Comparison of ENCODE assay signal across 8 mouse cellular contexts in the genomic region with DNA sequence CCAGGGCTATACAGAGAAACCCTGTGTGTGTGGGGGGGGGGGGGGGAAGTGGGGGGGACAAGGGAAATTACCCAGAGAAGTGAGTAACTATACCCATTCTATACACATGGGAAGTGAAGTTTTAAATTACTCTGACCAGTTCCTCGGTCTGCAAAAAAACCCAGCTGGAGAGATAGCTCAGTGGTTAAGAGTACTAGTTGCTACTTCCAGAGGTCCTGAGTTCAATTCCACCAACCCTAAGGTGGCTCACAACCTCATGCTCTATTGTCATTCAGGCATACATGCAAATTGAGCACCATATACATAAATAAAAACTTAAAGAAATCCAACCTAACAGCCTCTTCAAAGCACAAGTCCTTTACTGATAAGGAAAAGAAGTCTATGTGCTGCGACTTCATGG. TPM values are rescaled to one million over a fixed set of nuclear protein-coding genes. Genes with fewer than 3 reads are reported as not detected.
DNase-seq lines count a peak whose midpoint lies in the region; ATAC-seq and TF ChIP-seq lines count a peak whose summit lies in the region.

No protein-coding gene starts in this region.

- H3K4me2 ChIP-seq in heart, embryonic 13.5 days, result peak overlapping the region; percentile 88
- peak overlapping the region; percentile 75 for H3K4me2 ChIP-seq in midbrain, embryonic 11.5 days

- 33% methylated on average over 2 of the region's 2 CpGs for WGBS in heart, embryonic 13.5 days
- 47% methylated on average over 2 of the region's 2 CpGs for WGBS in hindbrain, embryonic 10.5 days
- WGBS in midbrain, embryonic 11.5 days, result 49% methylated on average over 2 of the region's 2 CpGs

- no peak for ATAC-seq in heart, embryonic 13.5 days (ENCODE audit: extremely low read depth, insufficient number of reproducible peaks, low FRiP score, low TSS enrichment)
- no peak for ATAC-seq in G1E (ENCODE audit: extremely low read depth, insufficient number of reproducible peaks, low FRiP score, poor library complexity, severe bottlenecking)
- ATAC-seq in midbrain, embryonic 11.5 days (ENCODE audit: low FRiP score), result no peak

- TF ChIP-seq CTCF in G1E (IDR thresholded peaks at IDR 0.05; ENCODE audit: low read depth, low read length), result no peak

- H3K27me3 ChIP-seq in heart, embryonic 13.5 days (replicated peaks), result no peaks in the 10 kb centered on the region
- peaks cover 14% of the 10 kb centered on the region for H3K27me3 ChIP-seq in G1E (ENCODE audit: insufficient read depth, low read length)
- H3K27me3 ChIP-seq in hindbrain, embryonic 10.5 days (ENCODE audit: insufficient read depth, poor library complexity, severe bottlenecking), result peaks cover 3% of the 10 kb centered on the region; the same call in 1 of the 2 replicates
- peaks cover 16% of the 10 kb centered on the region for H3K27me3 ChIP-seq in midbrain, embryonic 11.5 days (ENCODE audit: control insufficient read depth, insufficient read depth, low read length)

- H3K9me3 ChIP-seq in heart, embryonic 13.5 days, result no peaks in the 10 kb centered on the region
- H3K9me3 ChIP-seq in G1E (replicated peaks), result no peaks in the 10 kb centered on the region
- H3K9me3 ChIP-seq in hindbrain, embryonic 10.5 days, result no peaks in the 10 kb centered on the region
- no peaks in the 10 kb centered on the region for H3K9me3 ChIP-seq in midbrain, embryonic 11.5 days (ENCODE audit: control insufficient read depth, low read length)

- peaks cover 67% of the 10 kb centered on the region for H3K4me1 ChIP-seq in heart, embryonic 13.5 days
- peaks cover 25% of the 10 kb centered on the region for H3K4me1 ChIP-seq in G1E (ENCODE audit: insufficient read depth, low read depth, low read length)
- H3K4me1 ChIP-seq in hindbrain, embryonic 10.5 days (replicated peaks), result peaks cover 33% of the 10 kb centered on the region
- peaks cover 12% of the 10 kb centered on the region for H3K4me1 ChIP-seq in midbrain, embryonic 11.5 days (ENCODE audit: control insufficient read depth, insufficient read depth, low read length)

- DNase-seq in heart, postnatal 36 days, result no peak
- no peak for DNase-seq in G1E (ENCODE audit: low spot score)
- no peak for DNase-seq in hindbrain, embryonic 10.5 days (ENCODE audit: low spot score)
- no peak for DNase-seq in midbrain, embryonic 11.5 days (ENCODE audit: low spot score, missing footprints)
- DNase-seq in layer of hippocampus, adult 9-11 months, result no peak
- DNase-seq in kidney, postnatal 10 days, result no peak
- DNase-seq in T-cell, adult 2 months (ENCODE audit: low spot score), result no peak

- intact Hi-C loops in heart, postnatal 36 days (cut with DNase I), result loop anchor here (5.0 kb wide), 2 partner anchors 77 to 863 kb away; partner anchors contain the start of genes Erlin1, Mrpl43 and Twnk

- H3K36me3 ChIP-seq in heart, embryonic 13.5 days, result peaks cover 14% of the 10 kb centered on the region
- H3K36me3 ChIP-seq in G1E (replicated peaks), result peaks cover 16% of the 10 kb centered on the region
- peaks cover 22% of the 10 kb centered on the region for H3K36me3 ChIP-seq in hindbrain, embryonic 10.5 days
- peaks cover under 1% of the 10 kb centered on the region; the same call in 1 of the 2 replicates for H3K36me3 ChIP-seq in midbrain, embryonic 11.5 days (ENCODE audit: control insufficient read depth, insufficient read depth, low read length)

- peak overlapping the region; percentile 86 for H3K9ac ChIP-seq in heart, embryonic 13.5 days
- H3K9ac ChIP-seq in midbrain, embryonic 11.5 days (ENCODE audit: low read length), result peak overlapping the region; percentile 6; the same call in 1 of the 2 replicates

- peak overlapping the region; percentile 81 for H3K27ac ChIP-seq in heart, embryonic 13.5 days (replicated peaks)
- H3K27ac ChIP-seq in hindbrain, embryonic 10.5 days, result peak overlapping the region; percentile 96
- H3K27ac ChIP-seq in midbrain, embryonic 11.5 days (ENCODE audit: low read depth, low read length), result no peak overlapping the region

- peak overlapping the region; percentile 100 for H3K4me3 ChIP-seq in heart, embryonic 13.5 days
- peak overlapping the region; percentile 97 for H3K4me3 ChIP-seq in G1E (ENCODE audit: low read depth, low read length)
- H3K4me3 ChIP-seq in hindbrain, embryonic 10.5 days, result peak overlapping the region; percentile 99
- H3K4me3 ChIP-seq in midbrain, embryonic 11.5 days (ENCODE audit: low read depth, low read length), result no peak overlapping the region; the same call in 1 of the 2 replicates

RNA-seq across cellular contexts. Expression of gene Slf2, which starts 0.8 kb away (rescaled TPM):
- polyA plus RNA-seq in heart, embryonic 13.5 days (2015; fragmentation: Nextera tagmentation; extraction: Ambion mirVana), result 27.2 and 29.7 TPM in 2 replicates
- total RNA-seq in heart, postnatal 36 days (2021), result 10 to 100 TPM; 21.4 to 23.3 TPM
- total RNA-seq in G1E (2014; fragmentation: Nextera tagmentation), result 74.9 and 79.5 TPM in 2 replicates
- total RNA-seq in G1E (2017), result 70.0 and 79.7 TPM in 2 replicates
- 44.1 and 48.1 TPM in 2 replicates for polyA plus RNA-seq in G1E (2012)
- 28.1 and 39.3 TPM in 2 replicates for polyA plus RNA-seq in hindbrain, embryonic 10.5 days (2016; fragmentation: Nextera tagmentation; extraction: Ambion mirVana)
- polyA plus RNA-seq in midbrain, embryonic 11.5 days (2014; fragmentation: Nextera tagmentation; extraction: Ambion mirVana), result 38.7 and 44.3 TPM in 2 replicates

RNA-seq across cellular contexts. Expression of gene Sema4g, which starts 58.8 kb away (rescaled TPM):
- 0.60 and 0.96 TPM in 2 replicates for polyA plus RNA-seq in heart, embryonic 13.5 days (2015; fragmentation: Nextera tagmentation; extraction: Ambion mirVana)
- total RNA-seq in heart, postnatal 36 days (2021), result under 1 TPM; 0.14 to 0.30 TPM
- total RNA-seq in G1E (2014; fragmentation: Nextera tagmentation) (0.30 TPM in 1 of 2 replicates, not detected in the other), G1E (2017) (0.12 and 0.22 TPM in 2 replicates)
- 0.11 and 0.13 TPM in 2 replicates for polyA plus RNA-seq in G1E (2012)
- 3.6 and 5.9 TPM in 2 replicates for polyA plus RNA-seq in hindbrain, embryonic 10.5 days (2016; fragmentation: Nextera tagmentation; extraction: Ambion mirVana)
- polyA plus RNA-seq in midbrain, embryonic 11.5 days (2014; fragmentation: Nextera tagmentation; extraction: Ambion mirVana), result 4.4 and 4.7 TPM in 2 replicates
